Mouse (Mus musculus) lung, postnatal 36 days (tissue): ENCODE data around the gene Gcnt3.
"Not testable (repeated sequence)": the region's sequence is repeated elsewhere in the genome, so short reads cannot be mapped to it uniquely, and the experiment has no call there.

Experiments
- DNase-seq: peaks from one replicate; pipeline ENCODE4 v3.0.0; 2022; ENCODE audit warnings: mixed read lengths

The Gcnt3 gene

DNA sequence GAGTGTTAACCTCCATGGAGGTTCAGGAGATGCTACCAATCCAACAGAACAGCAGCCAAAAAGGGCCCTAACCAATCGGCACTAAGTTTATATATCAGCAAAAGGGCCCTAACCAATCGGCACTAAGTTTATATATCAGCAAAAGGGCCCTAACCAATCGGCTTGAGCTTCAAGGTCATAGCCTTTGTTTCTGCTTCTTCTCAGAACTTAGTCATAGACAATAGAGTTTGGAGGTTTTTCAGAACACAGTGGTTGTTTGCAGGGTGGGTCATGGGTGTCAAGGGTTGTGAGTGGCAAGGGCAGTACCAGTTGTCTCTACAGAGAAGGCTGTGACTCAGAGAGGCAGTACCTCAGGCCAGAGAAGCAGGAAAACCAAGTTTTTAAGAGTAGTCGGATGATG lies 4.2 kb upstream of the Gcnt3 start:
- no peak for DNase-seq

DNA sequence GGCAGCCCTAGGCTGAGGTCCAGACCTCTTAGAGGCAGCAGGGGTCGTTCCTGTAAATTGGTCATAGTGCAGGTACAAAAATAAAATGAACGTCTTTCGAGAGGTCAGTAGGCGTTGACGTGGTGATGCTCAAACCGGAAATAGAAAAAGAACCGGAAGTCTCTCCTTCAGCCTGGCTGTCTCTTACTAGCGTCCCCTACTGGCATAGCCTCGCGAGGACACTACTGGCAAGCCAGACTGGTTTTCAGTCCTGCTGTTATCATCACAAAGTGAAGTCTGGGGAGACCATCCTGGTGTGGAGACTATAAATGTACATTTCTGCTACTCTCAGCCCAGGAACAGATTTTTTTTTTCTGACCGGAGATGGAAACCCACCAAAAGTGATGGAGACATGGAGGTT lies 2.7 kb upstream of the Gcnt3 start:
- DNase-seq, result no peak

GRCm38 (mm10) chr9:70039597-70040385 lies 1.9 kb upstream of the Gcnt3 start:
- no peak for DNase-seq

- no peak for DNase-seq
These were observed 1.2 kb downstream of the Gcnt3 start for GRCm38 (mm10) chr9:70036646-70037045.

DNA sequence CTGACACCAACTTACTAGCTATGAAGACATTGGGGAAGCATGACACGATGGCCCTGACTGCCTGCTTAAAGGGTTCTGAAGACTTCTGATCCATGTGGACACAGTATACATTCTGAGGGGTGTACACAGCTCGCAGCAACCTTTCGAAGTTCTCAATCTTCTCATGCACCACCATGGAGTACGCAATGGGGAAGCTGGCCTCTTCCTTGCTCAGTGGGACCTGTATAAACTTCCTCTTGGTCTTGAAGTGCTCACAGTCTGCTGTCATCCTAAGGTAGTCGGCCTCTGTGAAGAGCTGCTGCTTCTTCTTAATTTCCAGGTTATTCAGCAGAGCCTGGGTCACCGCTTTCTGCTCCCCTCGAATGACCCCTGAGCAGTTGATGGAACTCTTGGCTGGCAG lies 3.2 kb downstream of the Gcnt3 start:
- no peak for DNase-seq

DNA sequence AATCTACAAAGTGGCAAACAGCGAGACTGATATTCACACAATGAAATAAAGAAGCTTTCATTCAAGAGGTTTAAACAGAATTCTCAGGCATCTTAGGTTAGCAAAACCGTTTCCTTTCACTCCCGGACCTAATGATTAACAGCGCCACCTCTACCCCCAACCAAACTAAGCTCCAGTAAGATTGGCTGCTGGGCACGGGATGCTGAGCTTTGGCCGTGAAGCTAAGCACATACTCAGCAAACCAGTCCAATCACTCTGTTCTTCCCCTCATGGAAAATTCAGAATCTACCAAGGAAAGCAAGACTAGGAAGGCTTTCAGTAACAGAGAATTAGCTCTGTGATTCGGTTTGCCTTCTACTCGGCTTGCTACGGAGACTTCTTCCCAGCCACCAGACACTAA lies 4.8 kb downstream of the Gcnt3 start:
- DNase-seq, result no peak

- DNase-seq, result no peak
These were observed 5.7 kb downstream of the Gcnt3 start for GRCm38 (mm10) chr9:70032167-70032566.

GRCm38 (mm10) chr9:70025365-70026012 lies 12.4 kb downstream of the Gcnt3 start:
- DNase-seq, result peak; percentile 79

GRCm38 (mm10) chr9:70024648-70025047 lies 13.2 kb downstream of the Gcnt3 start:
- DNase-seq, result no peak

DNA sequence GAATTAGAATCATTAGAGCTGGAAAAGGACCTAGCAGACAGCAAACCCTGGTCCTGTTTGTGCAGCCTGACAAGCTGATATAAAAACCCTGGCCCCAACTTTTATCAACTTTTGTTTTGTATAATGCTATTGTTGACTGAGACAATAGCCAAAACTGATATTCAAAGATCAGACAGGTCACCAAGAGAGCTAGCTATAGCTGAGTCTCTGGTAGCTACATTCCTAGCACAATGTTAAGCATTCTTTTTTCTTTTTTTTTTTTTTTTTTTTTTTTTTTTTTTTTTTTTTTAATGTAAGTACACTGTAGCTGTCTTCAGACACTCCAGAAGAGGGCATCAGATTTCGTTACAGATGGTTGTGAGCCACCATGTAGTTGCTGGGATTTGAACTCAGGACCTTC lies 14.3 kb downstream of the Gcnt3 start:
- DNase-seq, result not testable (repeated sequence)

DNA sequence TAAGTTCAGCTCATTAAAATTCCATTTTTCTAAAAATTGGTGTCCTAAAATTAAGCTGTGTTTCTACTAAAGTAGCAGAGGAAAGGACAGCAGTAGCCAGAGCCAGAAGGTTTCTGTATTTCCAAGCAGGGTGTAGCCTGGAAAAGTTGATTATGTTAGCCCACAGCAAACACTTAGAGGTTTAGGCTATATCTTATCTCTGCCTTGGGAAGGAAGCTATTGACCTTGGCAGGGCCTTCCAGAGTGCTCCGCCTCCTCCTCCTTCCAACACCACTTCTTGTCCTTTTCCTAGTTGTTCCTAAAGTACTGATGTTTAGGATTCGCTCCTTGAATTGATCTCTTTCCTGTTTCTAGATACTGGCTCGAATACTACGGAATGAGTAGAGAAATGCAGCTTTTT lies 15.8 kb downstream of the Gcnt3 start:
- DNase-seq, result peak; percentile 38

DNA sequence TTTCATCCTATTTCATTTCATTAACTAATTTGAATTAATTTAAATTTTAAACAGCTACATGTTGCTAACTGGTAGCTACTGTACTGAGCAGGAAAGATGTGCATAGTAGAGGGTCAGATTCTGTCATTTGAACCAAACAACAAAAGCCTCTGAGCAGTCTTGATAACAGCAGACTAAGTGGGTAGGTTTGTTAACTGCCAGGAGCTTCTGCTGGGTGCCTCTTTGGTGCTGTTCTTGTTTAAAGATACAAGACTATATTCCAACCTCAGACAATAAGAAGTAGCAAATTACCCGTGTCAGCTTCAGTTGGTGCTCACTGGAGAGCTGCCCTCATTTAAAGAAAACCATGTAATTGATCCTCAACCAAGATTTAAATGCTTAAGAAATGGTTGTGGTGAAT lies 16.3 kb downstream of the Gcnt3 start:
- no peak for DNase-seq

GRCm38 (mm10) chr9:70018879-70019278 lies 19.0 kb downstream of the Gcnt3 start:
- peak; percentile 16 for DNase-seq

DNA sequence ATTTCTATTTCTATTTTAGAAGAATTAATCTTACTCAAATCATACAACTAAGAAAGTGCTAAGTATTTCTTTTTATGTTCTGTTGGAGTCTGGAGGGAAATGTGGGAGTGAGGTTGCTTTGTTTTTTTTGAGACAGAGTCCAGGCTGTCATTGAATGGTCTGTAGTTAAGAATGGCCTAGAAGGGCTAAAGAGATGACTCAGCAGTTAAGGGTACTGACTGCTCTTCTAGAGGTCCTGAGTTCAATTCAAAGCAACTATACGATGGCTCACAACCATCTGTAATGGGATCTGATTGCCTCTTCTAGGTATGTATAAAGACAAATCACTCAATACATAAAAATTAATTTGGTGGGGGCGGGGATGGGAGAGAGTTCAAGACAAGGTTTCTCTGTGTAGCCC lies 22.3 kb downstream of the Gcnt3 start:
- DNase-seq, result no peak

GRCm38 (mm10) chr9:70012408-70012901 lies 25.4 kb downstream of the Gcnt3 start, which contains the start of gene Gtf2a2:
Gene Gtf2a2, plus strand, starts transcription at chr9:70012550.
- DNase-seq, result peak; percentile 95

DNA sequence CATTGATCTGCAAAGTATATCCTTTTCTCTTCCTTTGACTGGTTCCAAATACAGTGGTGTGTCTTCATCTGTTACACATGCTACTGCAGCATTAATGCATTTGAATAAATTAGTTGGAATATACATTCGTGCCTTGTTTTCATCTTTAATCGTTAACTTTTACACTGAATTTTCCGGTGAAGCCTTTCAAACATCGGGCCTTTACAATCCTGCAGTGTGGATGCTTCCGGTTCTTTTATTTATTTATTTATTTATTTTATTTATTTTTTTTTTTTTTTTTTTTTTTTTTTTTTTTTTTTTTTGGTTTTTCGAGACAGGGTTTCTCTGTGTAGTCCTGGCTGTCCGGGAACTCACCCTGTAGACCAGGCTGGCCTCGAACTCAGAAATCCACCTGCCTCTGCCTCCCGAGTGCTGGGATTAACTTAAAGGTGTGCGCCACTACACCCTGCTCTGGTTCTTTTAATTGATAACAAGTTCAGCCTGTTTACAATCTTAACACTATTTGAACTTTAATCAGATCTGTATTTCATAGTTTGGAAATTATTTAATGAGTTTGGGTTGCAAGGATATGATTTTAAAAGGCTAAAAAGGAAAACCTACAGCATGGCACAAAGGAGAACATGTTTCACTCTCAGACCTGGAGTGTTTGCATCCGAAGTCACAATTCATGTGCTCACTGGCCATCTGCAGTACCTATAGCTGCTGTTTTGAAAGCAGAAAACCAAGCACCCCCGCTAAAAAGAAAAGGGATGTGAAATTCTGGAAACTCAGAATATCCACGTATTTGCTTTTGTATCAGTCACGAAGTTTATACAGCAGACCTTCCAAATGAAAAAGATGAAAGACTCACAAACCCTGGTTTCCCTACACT lies 26.1 kb downstream of the Gcnt3 start:
- DNase-seq, result no peak

GRCm38 (mm10) chr9:70010781-70011473 lies 27.0 kb downstream of the Gcnt3 start:
- no peak for DNase-seq

- DNase-seq, result no peak
These were observed 28.1 kb downstream of the Gcnt3 start for GRCm38 (mm10) chr9:70009754-70010304.

DNA sequence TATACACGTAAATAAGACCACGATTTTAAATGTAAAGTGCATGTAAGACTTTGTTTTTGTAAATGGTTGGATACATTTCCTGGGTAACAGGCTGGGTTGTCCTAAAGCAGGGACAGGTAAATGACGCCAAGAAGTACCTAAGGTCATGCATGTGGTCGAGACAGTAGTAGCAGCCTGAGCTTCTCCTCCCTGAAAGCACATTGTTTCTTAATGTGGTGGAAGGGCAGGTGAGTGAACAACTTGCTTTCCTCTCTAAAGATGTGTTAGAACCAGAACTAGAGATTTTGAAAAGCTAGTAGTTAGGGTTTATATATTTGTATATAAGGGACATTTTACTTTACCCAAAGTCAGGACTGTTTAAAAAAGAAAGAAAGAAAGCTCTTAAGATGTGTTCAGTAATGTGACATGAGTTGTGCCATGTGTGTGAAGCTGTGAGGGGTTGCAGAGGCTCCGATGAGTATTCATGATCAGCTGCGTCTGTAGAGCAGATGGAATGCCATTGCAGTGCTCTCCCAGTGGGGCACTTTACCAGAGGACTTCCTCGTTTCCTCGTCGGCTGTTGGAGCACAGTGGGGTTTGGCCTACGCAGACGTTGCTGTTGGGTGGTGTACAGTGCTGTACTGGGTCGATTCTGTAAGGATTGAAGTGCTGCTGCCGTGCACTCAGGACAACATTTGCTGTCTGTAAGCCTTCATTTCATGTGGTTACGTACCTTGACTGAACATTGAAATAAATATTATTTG lies 30.2 kb downstream of the Gcnt3 start:
- no peak for DNase-seq

DNA sequence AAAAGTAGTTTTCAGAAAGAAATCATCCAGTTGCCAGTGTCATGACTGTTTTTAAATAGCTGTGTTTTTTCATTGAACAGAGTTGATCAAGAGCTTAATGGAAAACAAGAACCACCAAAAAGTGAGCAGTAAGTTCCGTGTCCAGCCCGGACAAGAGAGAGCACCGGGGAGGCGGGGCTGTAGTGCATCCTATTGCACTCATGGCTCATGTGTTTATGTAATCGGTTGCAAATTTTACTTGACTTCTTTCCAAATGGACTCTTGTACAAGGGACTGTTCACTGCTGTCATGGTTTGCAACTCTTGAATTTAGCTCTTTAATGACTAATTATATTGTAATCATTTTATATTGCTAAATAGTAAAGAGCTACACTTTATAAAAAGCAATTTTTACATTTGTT lies 30.9 kb downstream of the Gcnt3 start:
- no peak for DNase-seq

GRCm38 (mm10) chr9:70003516-70003915 lies 34.4 kb downstream of the Gcnt3 start:
- no peak for DNase-seq

DNA sequence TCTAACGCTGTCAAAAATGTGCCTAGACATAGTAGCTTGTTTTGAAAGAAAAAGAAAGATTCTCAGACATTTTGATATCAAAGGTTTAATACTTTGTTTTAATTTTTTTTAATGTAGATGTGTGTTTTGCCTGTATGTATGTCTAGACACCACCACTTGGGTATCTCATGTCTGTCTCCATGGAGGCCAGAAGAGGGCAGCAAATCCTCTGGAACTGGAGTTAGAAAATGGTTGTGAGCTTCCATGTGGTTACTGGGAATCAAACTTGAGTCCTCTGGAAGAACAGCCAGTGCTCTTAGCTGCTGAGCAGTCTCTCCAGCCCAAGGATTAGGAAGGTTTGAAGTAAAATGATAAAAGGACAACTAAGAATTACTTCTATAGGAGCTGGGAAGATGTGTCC lies 38.6 kb downstream of the Gcnt3 start:
- no peak for DNase-seq
